Mouse (Mus musculus): Measurements from ENCODE around the gene Cers2.

Gene Cers2

DNA sequence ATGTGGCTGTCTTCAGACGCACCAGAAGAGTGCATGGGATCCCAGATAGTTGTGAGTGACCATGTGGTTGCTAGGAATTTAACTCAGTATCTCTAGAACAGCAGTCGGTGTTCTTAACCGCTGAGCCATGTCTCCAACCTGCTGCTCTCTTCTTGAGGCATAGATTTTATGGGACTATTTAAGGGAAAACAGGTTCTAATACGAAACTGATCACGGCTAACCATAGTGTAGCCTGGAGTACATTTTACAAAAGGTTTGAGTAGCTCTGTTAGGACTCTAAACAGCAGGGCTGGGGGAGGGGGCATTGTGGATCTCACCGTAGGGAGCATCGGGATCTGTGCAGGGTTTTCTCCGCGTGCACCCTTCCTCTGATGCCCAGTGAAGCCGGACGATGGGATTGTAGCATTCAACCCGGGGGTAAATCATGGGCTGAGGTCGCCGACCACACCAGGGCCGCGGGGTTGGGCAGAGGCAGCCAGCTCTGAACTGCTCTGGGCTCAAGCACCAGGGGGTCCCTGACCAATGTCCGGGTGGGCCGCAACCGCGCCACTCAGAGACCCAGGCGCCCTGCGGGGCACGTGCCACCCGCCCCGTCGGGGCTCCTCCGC is at the start of gene Cers2:
Cers2 (plus strand) TSS at position 306 of the 608 bp plus-strand sequence.
- no peak for DNase-seq (ENCODE audit: low read depth, low spot score)

DNA sequence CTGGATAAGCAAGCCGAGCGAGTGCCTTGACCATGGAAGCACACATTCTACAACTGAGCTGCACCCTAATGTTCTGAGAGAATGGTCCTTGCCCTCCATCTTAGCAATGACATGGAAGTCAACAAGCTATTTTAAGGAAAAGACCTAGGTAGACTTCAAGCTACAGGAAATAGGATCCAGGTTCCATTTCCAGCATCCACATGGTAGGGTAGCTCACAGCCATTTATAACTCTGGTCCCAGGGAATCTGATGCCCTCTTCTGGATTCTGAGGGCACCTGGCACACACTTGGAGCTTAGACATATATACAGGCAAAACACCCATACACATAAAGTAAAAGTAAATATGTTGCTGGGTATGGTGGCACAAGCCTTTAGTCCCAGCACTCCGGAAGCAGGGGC is 48.5 kb upstream of the Cers2 start:
- DNase-seq (ENCODE audit: low read depth, low spot score), result no peak

DNA sequence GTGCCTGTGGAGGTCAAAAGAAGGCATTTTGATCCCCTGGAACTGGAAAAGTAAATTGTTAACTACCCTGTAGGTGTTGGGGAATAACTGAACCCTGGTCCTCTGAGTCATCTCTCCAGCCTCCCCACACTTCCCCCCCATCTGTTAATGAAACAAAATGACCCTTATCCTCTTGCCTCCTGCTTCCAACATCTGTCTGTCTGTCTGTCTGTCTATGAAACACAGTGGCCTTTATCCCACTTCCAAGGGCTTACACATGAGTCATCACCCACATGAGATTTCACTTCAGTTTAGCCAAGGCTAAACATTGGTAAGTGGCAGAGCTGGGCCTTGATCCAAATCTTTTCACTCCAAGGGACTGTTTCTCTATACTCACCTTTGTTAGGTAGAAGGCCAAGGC is 46.7 kb upstream of the Cers2 start:
- DNase-seq (ENCODE audit: low read depth, low spot score), result no peak

DNA sequence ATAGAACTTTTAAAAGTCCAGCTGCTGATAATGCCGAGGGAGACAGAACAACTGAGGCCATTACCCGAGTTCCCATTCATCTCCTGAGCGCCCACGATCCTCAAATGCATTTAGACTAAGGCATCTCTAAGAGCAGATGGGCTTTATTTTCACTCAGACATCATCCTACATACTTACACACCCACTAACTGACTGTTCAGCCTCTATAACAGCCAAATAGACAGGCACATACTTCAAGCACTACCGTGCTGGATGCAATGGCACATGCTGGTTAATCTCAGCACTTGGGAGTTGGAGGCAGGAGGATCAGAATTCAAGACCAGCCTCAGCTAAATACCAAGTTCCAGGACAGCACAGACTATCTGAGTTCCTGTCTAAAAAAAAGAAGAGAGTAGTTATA is 44.8 kb upstream of the Cers2 start:
- no peak for DNase-seq (ENCODE audit: low read depth, low spot score)

DNA sequence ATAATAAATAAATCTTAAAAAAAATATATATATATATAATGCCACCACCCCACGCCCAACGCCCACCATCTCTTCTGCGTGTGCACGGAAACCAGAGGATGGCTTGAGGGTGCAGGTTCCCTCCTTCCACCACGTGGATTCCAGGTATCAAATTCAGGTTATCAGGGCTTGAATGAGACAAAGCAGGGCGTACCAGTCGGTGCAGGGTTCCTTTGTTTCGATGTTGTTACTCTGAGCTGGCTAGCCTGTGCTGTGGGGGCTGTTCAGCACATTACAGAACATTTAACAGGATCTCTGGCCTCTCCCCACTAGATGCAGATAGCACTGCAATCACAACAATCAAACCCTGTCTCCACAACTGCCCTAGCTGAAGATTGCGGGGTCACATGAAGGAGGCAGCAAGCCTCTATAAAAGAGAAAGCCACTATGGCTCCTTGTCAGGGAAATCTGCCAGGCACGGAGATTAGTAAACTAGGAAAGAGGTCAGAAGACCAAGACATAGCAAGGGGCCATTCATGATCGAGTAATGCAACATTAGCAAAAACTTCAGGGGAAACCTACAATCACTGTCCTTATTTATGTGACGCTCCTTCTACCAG is 43.7 kb upstream of the Cers2 start:
- DNase-seq (ENCODE audit: low read depth, low spot score), result no peak

DNA sequence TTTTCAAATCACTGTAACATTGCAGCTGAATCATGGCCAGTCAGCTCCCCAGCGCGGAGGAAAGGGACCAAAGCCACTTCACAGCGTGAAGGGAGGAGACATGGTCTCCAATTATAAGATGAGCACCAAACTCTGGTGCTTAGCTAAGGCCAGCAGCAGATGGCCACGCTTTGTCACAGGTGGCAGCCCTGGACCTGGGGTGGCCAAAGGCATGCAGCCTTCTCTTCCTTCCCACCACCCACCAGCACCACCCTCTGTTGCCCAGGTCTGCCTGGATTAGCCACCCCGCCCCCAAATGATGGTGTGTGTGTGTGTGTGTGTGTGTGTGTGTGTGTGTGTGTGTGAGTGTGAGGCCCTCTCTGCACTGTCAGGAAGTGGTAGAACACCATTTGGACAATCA is 41.1 kb upstream of the Cers2 start:
- no peak for DNase-seq (ENCODE audit: low read depth, low spot score)

DNA sequence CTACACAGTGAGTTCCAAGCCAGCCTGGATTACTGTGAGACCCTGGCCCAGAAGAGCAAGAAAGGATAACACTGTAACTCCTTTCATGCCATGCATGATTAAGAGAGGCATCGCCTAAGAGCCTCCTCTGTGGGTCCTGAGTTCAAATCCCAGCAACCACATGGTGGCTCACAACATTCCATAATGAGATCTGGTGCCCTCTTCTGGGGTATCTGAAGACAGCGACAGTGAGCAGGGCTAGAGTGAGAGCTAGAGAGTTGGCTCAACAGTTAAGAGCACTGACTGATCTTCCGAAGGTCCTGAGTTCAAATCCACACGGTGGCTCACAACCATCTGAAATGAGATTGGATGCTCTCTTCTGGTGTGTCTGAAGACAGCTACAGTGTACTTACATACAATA is 40.1 kb upstream of the Cers2 start:
- DNase-seq (ENCODE audit: low read depth, low spot score), result no peak

DNA sequence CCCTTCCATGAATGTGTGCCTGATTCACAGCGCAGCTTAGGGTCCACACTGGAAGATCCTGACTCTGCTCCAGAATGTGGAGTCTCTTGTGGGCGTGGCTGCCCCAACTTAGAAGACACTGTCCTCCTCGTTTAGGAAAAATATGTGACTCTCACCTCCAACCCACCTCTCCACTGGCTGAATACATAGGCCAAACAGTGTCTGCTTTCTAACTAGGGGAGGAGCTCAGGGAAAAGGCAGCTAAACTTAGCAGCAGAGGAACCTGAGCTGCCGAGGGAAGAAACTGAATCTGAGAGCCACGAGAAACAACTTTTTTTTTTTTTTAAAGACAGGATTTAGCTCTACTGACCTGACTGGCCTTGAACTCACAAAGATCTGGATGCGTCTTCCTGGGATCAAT is 39.4 kb upstream of the Cers2 start:
- no peak for DNase-seq (ENCODE audit: low read depth, low spot score)

DNA sequence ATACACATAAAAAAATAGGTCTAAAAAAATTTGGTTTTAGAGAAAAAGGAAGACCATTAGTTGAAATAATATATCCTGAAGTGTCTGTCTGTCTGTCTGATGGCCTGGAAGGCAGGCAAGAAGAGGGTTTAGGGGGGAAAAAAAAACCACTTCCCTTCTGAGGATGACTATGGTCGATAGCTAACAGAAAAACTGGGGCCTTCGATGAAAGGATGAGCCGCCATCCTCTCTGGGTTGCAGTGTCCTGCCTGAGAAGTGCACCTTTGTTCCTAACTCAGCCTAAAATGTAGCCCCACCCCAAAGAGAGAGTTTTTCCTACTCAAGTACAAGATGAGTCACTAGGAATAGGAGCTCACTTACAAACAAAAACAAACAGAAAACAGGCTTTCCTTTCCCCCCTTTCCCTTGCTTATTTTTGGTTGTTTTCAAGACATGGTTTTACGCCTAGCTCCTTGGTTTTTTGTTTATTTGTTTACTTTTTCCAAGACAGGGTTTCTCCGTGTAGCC is 38.1 kb upstream of the Cers2 start:
- no peak for DNase-seq (ENCODE audit: low read depth, low spot score)

DNA sequence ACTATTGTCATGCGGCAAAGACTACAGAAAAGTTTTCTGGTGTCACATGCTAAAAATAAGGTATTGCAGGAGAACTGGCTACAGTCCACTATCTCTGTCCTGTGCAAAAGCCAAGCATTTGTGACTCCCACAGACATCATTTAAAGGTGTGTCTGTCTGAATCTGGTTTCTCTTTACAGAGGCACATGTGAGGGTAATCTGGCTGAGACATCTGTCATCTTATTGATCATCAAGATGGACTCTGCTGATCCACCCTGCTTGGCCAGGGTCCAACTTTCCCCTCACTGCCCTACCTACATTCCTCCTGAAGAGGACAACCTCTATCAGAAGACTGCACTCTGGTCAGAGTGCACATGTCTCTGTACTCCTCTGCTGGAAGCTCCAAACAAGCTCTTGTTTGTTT is 37.4 kb upstream of the Cers2 start:
- DNase-seq (ENCODE audit: low read depth, low spot score), result no peak

DNA sequence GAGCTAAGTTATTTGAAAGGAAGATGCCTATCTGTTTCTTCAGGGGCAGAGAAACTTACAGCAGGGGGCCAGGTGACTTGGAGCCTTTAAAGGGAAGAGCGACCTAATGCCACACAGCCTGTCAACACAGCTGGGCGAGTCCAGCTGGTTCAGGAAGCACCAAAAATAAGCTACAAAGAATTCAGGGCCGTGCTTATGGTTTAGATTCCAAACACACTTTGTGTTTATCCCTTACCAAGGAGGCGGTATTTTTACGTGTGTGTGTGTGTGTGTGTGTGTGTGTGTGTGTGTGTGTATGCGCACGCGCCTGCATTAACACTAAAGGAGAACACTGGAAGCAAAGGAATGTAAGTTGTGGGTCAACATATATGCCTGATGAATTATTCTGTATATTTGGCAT is 33.8 kb upstream of the Cers2 start:
- peak; percentile 33 for DNase-seq (ENCODE audit: low read depth, low spot score)

DNA sequence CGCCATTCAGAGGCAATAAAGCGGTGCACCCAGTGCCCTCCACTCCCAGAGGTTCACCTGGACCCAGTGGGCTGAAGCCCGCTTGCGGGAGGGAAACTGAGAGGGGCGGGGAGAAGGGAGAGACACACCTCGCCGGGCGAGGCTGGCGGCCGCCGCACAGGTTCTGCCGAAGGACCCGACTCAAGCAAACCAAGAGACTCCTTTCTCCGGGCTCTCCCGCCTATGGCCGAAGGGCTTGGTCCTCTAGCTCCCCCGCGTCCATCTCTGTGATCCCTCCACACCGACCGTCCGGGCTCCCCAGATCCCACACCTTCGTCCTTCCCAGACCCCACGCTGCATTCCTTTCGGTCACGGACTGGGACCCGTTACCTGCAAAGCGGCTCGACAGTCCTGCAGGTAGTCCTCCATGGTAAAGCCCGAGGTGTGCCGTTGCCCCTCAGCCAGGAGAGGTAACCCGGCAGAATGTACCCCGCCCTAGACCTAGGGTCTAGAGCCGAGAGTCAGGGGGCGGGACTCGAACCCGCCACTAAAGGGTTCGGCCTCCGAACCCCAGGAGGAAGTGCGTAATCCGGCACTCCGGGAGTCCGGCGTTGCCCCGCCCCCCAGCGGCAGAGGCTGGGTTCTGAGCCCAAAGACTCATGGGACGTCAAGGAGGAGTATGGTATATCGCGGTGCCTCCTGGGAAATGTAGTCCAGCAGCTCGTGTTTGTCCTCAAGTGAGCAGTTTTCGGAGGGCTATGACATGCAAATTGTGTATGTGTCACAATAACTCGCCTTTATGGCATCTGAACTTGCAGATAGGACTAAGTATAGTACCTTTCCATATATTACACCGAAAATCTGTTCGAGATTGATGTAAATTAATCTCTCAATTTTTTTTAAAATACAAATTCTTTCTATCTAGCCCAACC is 33.1 kb upstream of the Cers2 start, which contains the start of the genes Mindy1 and Prune1:
Mindy1 (plus strand) TSS at position 130 of the 911 bp plus-strand sequence.
Prune1 (minus strand) TSS at position 861 of the 911 bp plus-strand sequence.
- DNase-seq (ENCODE audit: low read depth, low spot score), result peak; percentile 98

DNA sequence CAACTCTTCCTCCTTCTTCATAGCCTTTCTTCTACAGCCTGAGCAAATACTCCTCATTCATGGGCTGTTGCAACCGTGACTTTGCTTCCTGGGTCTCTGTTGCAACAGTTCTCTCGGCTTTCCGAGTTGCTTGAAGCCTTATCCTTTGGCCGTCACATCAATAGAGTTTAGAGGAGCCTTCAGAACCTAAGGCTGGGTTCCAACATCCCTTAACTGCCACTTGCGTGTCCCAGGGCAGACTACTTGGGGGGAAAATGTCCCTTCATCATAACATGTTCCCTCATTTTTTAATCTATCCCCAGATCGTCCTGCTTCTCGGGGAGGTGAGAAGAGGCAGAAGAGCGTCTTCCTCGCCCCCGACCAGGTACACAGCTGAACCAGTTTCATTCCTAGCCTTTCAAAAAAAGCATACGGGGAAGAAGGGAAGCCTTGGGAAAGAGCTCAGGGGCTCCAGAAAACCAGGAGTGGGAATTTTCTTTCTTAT is 32.2 kb upstream of the Cers2 start:
- peak; percentile 47 for DNase-seq (ENCODE audit: low read depth, low spot score)

DNA sequence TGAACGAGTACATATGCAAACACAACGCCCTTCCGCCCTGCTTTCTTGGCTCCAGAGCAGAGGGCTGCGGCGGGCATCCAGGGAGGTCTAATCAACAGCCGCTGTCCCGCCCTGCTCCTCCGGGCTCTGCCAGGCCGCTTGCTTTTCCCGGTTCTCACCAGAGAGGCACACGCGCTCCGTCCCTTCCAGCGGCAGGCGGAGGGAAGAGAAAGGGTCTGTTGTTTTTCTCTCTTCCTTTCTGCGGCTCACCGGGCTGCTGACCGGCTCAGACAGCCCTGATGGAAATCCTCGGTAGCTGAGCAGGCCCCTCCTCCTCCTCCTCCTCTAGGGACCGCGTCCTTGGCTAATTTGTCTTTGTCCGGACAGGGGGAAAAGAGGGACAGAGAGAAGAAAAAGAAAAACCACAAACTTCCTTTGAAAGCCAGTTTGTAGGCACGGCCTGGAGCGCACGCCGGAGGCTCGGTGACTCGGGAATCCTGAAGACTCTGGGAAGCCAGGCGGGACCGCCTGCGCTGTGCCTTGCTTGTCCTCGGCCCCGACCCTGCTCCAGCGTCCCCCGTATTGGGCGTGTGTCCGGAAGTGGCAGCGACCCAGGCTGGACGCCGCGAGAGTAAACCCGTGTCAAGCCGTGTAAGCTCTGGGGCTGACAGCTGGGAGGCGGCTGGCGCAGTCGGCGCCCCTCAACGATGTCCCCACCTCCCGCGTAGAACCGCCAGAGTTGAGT is 31.6 kb upstream of the Cers2 start:
- peak; percentile 56 for DNase-seq (ENCODE audit: low read depth, low spot score)

DNA sequence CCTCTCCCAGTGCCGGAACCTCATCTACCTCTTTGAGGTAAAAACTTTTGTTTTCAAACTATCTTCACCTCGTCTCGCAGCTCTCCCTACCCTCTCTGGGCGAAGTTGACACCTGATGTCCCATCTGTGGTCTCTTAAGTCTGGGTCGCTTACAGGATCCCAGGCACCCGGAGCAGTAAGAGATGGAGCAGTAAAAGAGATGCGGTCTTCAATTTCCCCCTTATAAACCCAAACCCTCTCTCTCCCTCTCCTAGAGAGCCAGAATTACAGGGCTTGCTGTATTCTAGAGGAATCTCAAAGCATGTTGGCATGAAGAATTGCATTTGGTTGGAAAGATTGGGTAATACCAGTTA is 31.0 kb upstream of the Cers2 start:
- no peak for DNase-seq (ENCODE audit: low read depth, low spot score)

DNA sequence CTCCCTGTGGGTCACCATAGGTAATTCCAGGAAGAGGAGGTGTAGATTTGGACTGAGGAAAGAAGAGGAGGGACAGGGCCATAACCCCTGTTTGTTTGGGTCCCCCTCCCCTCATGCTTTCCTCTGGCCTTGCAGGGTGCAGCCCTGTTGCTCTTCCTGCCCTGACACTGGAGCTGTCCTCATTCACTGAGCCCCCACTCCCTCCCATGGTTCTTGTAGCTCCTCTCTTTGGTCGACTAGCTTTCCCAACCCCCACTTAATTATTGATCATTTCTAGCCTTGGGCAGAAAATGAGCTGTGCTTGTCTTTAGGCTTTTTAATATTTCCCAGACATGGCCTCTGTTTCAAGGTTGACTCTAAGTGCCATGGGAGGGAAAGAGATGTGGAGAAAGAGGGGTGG is 30.5 kb upstream of the Cers2 start:
- no peak for DNase-seq (ENCODE audit: low read depth, low spot score)

DNA sequence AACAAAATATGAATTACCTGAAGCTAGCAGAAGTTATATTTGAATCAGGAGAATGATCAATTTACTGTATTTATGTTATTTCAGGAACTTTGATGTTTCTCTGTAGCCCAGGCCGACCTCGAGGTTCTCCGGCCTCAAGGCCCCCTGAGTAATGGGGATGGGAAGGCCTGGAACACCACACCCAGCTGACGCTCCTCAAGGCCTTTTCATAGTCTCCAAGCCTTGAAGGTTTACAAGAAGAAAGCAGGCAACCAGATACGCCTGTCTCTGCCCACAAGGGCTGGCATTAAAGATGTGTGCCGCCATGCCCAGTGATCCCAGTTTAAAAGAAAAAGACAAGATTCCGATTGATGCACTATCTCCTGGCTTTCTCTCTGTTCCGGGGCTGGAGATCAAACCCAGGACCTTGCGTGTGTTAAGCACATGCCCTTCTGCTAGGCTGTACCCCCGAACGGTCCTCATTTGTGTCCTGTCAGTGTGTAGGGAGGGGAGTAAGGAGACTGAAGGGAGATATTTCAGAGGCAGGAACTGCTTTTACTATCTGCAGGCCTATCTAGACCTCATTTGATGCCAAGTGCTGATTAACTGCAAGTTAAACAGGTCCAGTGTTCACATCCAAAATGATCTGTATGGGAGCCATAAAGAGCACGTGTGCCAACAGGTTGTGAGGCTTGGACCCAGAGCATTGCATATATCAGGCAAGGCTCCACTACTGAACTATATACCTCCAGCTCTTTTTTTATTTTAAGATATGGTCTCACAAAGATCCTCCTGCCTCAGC is 29.9 kb upstream of the Cers2 start:
- DNase-seq (ENCODE audit: low read depth, low spot score), result no peak

DNA sequence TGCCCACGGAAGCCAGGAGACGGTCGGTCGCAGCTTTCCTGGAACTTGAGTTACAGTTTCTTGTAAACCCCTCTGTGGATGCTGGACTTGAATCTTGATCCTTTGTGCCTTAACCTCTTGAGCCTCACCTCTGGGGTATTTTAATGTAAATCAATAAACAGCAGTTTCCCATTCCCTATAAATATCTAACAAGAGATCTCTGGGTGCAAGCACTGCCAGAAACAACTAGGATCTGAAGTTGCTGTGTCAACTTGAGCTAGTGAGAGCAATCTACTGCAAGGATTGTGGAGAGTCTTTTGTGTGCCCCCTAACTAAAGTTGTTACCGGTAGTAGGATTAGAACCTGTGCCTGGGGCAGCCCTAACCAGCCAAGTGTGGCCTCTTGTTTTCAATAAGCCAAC is 29.2 kb upstream of the Cers2 start:
- DNase-seq (ENCODE audit: low read depth, low spot score), result no peak

DNA sequence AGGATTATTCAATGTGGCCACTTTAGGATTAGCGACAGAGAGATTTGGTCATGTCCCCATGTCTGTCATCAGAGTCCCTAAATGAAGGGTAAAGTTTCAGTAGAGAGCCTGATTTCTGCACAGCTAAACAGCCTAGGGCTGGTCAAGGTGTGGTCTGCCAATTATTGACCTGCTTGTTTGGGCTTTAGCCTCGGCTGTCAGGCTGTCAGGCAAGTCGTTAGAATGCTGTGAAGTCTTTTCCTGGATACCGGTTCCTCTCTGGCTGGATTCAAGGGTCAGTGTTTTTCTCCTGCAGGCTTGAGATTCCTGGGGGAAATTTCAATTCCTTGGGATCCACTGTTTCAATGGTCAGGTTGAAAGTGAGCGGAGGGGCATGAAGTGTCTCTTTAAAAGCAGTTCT is 28.6 kb upstream of the Cers2 start:
- DNase-seq (ENCODE audit: low read depth, low spot score), result no peak

DNA sequence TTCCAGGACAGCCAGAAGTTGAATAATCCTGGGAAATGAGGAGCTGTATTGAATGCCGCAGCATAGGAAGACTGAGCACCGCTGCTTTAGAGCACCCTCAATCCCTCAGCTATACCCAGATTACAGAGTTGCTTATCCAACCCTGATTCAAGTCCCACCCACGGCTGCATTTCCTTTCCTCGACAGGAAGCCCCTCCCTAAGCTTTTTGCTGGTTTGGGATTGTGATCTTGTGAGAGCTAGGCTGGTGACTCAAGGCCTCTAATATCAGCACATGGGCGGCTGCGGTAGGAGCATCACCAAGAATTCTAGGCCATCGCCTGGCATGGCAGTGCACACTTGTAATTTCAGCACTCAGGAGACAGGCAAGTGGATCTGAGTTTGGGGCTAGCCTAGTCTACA is 28.1 kb upstream of the Cers2 start:
- DNase-seq (ENCODE audit: low read depth, low spot score), result no peak

DNA sequence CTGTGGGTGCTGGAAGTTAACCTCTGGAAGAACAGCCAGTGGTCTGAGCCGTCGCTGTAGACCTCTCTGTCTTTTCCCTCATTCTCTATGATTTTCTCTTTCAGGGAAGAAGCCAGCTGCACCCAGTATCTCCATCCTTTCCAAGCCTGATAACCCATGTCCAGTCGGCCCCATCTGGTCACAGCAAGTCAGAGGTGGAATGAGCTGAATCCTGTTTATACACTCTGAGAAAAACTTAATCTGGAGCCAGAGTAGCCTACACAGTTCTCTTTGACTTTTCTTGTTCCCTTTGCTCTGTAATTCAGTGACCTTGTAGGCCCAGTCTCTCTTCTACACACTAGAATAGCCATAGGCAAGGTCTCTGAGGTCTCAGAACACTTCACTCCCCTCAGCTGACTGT is 27.1 kb upstream of the Cers2 start:
- no peak for DNase-seq (ENCODE audit: low read depth, low spot score)
